Mouse (Mus musculus): ENCODE results near the gene Hnrnph3.

- no peak for TF ChIP-seq ZC3H11A (IDR thresholded peaks at IDR 0.05; ENCODE audit: borderline replicate concordance, low read depth, low read length)
- no peak for TF ChIP-seq HCFC1 (IDR thresholded peaks at IDR 0.05; ENCODE audit: borderline replicate concordance, insufficient read depth, low read length)
- TF ChIP-seq ZNF384 (IDR thresholded peaks at IDR 0.05; ENCODE audit: low read depth, low read length), result no peak
These were observed 4.7 kb downstream of the Hnrnph3 start for GRCm38 (mm10) chr10:63019304-63019703.

Data from ES-E14 (cell line).